Mouse (Mus musculus) hindbrain, embryonic 13.5 days (tissue): ENCODE measurements at regions not wholly inside any gene's neighbourhood (a gene's known extent, or its start where the extent isn't known, plus 50 kb on each side); places are given as distances from the start of the nearest gene placed in this dataset.

Experiments used
- ATAC-seq: fragments of 200-750 bp; cut with Nextera tagmentation; 2 replicates; pipeline ENCODE4 v1.8.0; 2017; ENCODE audit warnings: moderate TSS enrichment; ENCODE audit not compliant: low FRiP score
- H3K27ac ChIP-seq: fragments of 300-500 bp; sonication (generic); 2 replicates; pipeline ENCODE4 v1.5.1; 2015; ENCODE audit warnings: inconsistent platforms, mild to moderate bottlenecking, moderate library complexity
- H3K27me3 ChIP-seq: fragments of 300-500 bp; sonication (generic); 2 replicates; pipeline ENCODE4 v1.6.1; 2015; ENCODE audit warnings: mild to moderate bottlenecking, inconsistent platforms
- H3K36me3 ChIP-seq: fragments of 300-500 bp; sonication (generic); 2 replicates; pipeline ENCODE4 v1.6.1; 2015; ENCODE audit warnings: mild to moderate bottlenecking, inconsistent platforms
- H3K4me1 ChIP-seq: fragments of 300-500 bp; sonication (generic); replicated peaks from 2 replicates; pipeline ENCODE4 v1.6.1; 2015; ENCODE audit warnings: inconsistent platforms
- H3K4me2 ChIP-seq: fragments of 300-500 bp; sonication (generic); 2 replicates; pipeline ENCODE4 v1.6.1; 2015; ENCODE audit warnings: inconsistent platforms, mild to moderate bottlenecking, moderate library complexity
- H3K4me3 ChIP-seq: fragments of 300-500 bp; sonication (generic); 2 replicates; pipeline ENCODE4 v1.5.1; 2015; ENCODE audit warnings: mild to moderate bottlenecking, inconsistent platforms
- H3K9ac ChIP-seq: fragments of 300-500 bp; sonication (generic); 2 replicates; pipeline ENCODE4 v1.6.1; 2015; ENCODE audit warnings: mild to moderate bottlenecking, inconsistent platforms
- H3K9me3 ChIP-seq: fragments of 300-500 bp; sonication (generic); 2 replicates; pipeline ENCODE4 v1.6.1; 2016; ENCODE audit warnings: inconsistent platforms
- WGBS: fragments of 180-500 bp; shearing (Covaris S2); methylation state at CpG from one replicate; pipeline ENCODE4 v1.1.7; 2015; 5-methylcytosine and 5-hydroxymethylcytosine counted together

- no peak for ATAC-seq
- no peaks in the 10 kb centered on the region for H3K36me3 ChIP-seq
- H3K27ac ChIP-seq: no peak overlapping the region
- peaks cover 5% of the 10 kb centered on the region for H3K9me3 ChIP-seq
- no peak overlapping the region for H3K4me2 ChIP-seq
- 0 out of 2 replicates have a peak, but pooled peaks cover 3% of the 10 kb centered on the region for H3K4me1 ChIP-seq
- no peak overlapping the region for H3K9ac ChIP-seq
- H3K27me3 ChIP-seq: 0 out of 2 replicates have a peak, but pooled peaks cover 4% of the 10 kb centered on the region
- H3K4me3 ChIP-seq: no peak overlapping the region
- WGBS: 22% methylated on average over 1 of the region's 1 CpGs
Measured at GRCm38 (mm10) chr6:100085981-100086380, 201.3 kb downstream of the Rybp start.

GRCm38 (mm10) chr6:100083868-100084477 lies 203.3 kb downstream of the Rybp start:
- Histone ChIP-seq H3K9me3 (peaks cover 5% of the 10 kb centered on the region), H3K36me3 (no peaks in the 10 kb centered on the region), H3K27me3 (peaks cover 8% of the 10 kb centered on the region; the same call in 1 of the 2 replicates), H3K4me3 (no peak overlapping the region), H3K27ac (no peak overlapping the region), H3K9ac (no peak overlapping the region), H3K4me2 (no peak overlapping the region), H3K4me1 (0 out of 2 replicates have a peak, but pooled peaks cover 3% of the 10 kb centered on the region)
- ATAC-seq: no peak
- 95% methylated on average over 4 of the region's 4 CpGs for WGBS

- H3K27me3 ChIP-seq: peaks cover 6% of the 10 kb centered on the region; the same call in 1 of the 2 replicates
- H3K4me2 ChIP-seq: no peak overlapping the region
- WGBS: 83% methylated on average over 5 of the region's 5 CpGs
- no peak overlapping the region for H3K4me3 ChIP-seq
- no peak overlapping the region for H3K27ac ChIP-seq
- no peaks in the 10 kb centered on the region for H3K36me3 ChIP-seq
- no peak for ATAC-seq
- H3K9me3 ChIP-seq: peaks cover 5% of the 10 kb centered on the region
- H3K4me1 ChIP-seq: 0 out of 2 replicates have a peak, but pooled peaks cover 3% of the 10 kb centered on the region
- no peak overlapping the region for H3K9ac ChIP-seq
Measured at GRCm38 (mm10) chr6:100083127-100083526, 204.2 kb downstream of the Rybp start.

GRCm38 (mm10) chr6:100074672-100075335 lies 212.5 kb downstream of the Rybp start:
- peaks cover 38% of the 10 kb centered on the region for H3K4me1 ChIP-seq
- no peak overlapping the region for H3K27ac ChIP-seq
- WGBS: 7% methylated on average over 10 of the region's 10 CpGs
- H3K4me3 ChIP-seq: no peak overlapping the region
- ATAC-seq: peak; percentile 59; the same call in 1 of the 2 replicates
- no peaks in the 10 kb centered on the region for H3K36me3 ChIP-seq
- H3K9me3 ChIP-seq: no peaks in the 10 kb centered on the region
- peaks cover 16% of the 10 kb centered on the region for H3K27me3 ChIP-seq
- H3K9ac ChIP-seq: no peak overlapping the region
- H3K4me2 ChIP-seq: no peak overlapping the region

GRCm38 (mm10) chr6:100072261-100072968 lies 214.9 kb downstream of the Rybp start:
- no peak overlapping the region for H3K27ac ChIP-seq
- H3K9me3 ChIP-seq: no peaks in the 10 kb centered on the region
- no peak overlapping the region for H3K4me2 ChIP-seq
- peaks cover 26% of the 10 kb centered on the region for H3K27me3 ChIP-seq
- ATAC-seq: no peak
- no peak overlapping the region for H3K4me3 ChIP-seq
- peaks cover 38% of the 10 kb centered on the region for H3K4me1 ChIP-seq
- no peak overlapping the region for H3K9ac ChIP-seq
- no peaks in the 10 kb centered on the region for H3K36me3 ChIP-seq
- 44% methylated on average over 6 of the region's 6 CpGs for WGBS

- Histone ChIP-seq H3K4me2 (no peak overlapping the region), H3K4me1 (peaks cover 23% of the 10 kb centered on the region), H3K4me3 (no peak overlapping the region), H3K36me3 (no peaks in the 10 kb centered on the region), H3K27me3 (peaks cover 36% of the 10 kb centered on the region), H3K9me3 (no peaks in the 10 kb centered on the region), H3K9ac (no peak overlapping the region), H3K27ac (no peak overlapping the region)
- ATAC-seq: no peak
- WGBS: 66% methylated on average over 4 of the region's 4 CpGs
Measured at GRCm38 (mm10) chr6:100069151-100069550, 218.1 kb downstream of the Rybp start.

- Histone ChIP-seq H3K4me2 (no peak overlapping the region), H3K27ac (no peak overlapping the region), H3K4me1 (peaks cover 8% of the 10 kb centered on the region), H3K27me3 (peaks cover 49% of the 10 kb centered on the region), H3K4me3 (no peak overlapping the region), H3K9me3 (no peaks in the 10 kb centered on the region), H3K9ac (no peak overlapping the region), H3K36me3 (no peaks in the 10 kb centered on the region)
- WGBS: 79% methylated on average over 4 of the region's 4 CpGs
- no peak for ATAC-seq
Measured at GRCm38 (mm10) chr6:100067273-100067672, 220.0 kb downstream of the Rybp start.

GRCm38 (mm10) chr6:100065586-100065985 lies 221.7 kb downstream of the Rybp start:
- H3K4me3 ChIP-seq: no peak overlapping the region
- H3K4me1 ChIP-seq: no peaks in the 10 kb centered on the region
- H3K36me3 ChIP-seq: no peaks in the 10 kb centered on the region
- peaks cover 53% of the 10 kb centered on the region for H3K27me3 ChIP-seq
- no peak overlapping the region for H3K27ac ChIP-seq
- no peak overlapping the region for H3K9ac ChIP-seq
- no peak overlapping the region for H3K4me2 ChIP-seq
- ATAC-seq: no peak
- WGBS: 87% methylated on average over 3 of the region's 3 CpGs
- no peaks in the 10 kb centered on the region for H3K9me3 ChIP-seq

GRCm38 (mm10) chr6:100062961-100063360 lies 224.3 kb downstream of the Rybp start:
- H3K36me3 ChIP-seq: no peaks in the 10 kb centered on the region
- no peaks in the 10 kb centered on the region for H3K9me3 ChIP-seq
- H3K27ac ChIP-seq: no peak overlapping the region

GRCm38 (mm10) chr6:100059803-100060202 lies 227.5 kb downstream of the Rybp start:
- Histone ChIP-seq H3K27ac (no peak overlapping the region), H3K27me3 (peaks cover 71% of the 10 kb centered on the region), H3K9me3 (no peaks in the 10 kb centered on the region), H3K4me1 (peaks cover 20% of the 10 kb centered on the region; the same call in 1 of the 2 replicates), H3K4me3 (no peak overlapping the region), H3K4me2 (no peak overlapping the region), H3K36me3 (no peaks in the 10 kb centered on the region), H3K9ac (no peak overlapping the region)
- ATAC-seq: 0 out of 2 replicates have a peak, but pooled peaks have one; percentile 57
- 50% methylated on average over 8 of the region's 8 CpGs for WGBS

More at GRCm38 (mm10) chr6:100062961-100063360, 224.3 kb downstream of the Rybp start:
- Histone ChIP-seq H3K4me1 (peaks cover 20% of the 10 kb centered on the region; the same call in 1 of the 2 replicates), H3K27me3 (peaks cover 58% of the 10 kb centered on the region), H3K4me2 (no peak overlapping the region), H3K9ac (no peak overlapping the region), H3K4me3 (no peak overlapping the region)
- 82% methylated on average over 8 of the region's 8 CpGs for WGBS
- no peak for ATAC-seq

GRCm38 (mm10) chr6:100055980-100056379 lies 231.3 kb downstream of the Rybp start:
- H3K9ac ChIP-seq: no peak overlapping the region
- peaks cover 85% of the 10 kb centered on the region for H3K27me3 ChIP-seq
- WGBS: 68% methylated on average over 5 of the region's 5 CpGs
- H3K36me3 ChIP-seq: no peaks in the 10 kb centered on the region
- H3K4me3 ChIP-seq: no peak overlapping the region
- ATAC-seq: no peak
- no peaks in the 10 kb centered on the region for H3K9me3 ChIP-seq
- H3K4me1 ChIP-seq: peaks cover 28% of the 10 kb centered on the region; the same call in 1 of the 2 replicates
- H3K4me2 ChIP-seq: no peak overlapping the region
- H3K27ac ChIP-seq: no peak overlapping the region
